8 mouse cellular contexts compared by ENCODE assay signal in genomic region chr1:170588353-170588752, GRCm38 (mm10). TPM values are rescaled to one million over a fixed set of nuclear protein-coding genes. Genes with fewer than 3 reads are reported as not detected.
A peak's percentile ranks its signal among the peaks of the same experiment; 100 is the strongest.
DNase-seq lines count a peak whose midpoint lies in the region; ATAC-seq lines count a peak whose summit lies in the region.

No protein-coding gene starts in this region.

- no peak overlapping the region for H3K27ac ChIP-seq in embryonic facial prominence, embryonic 15.5 days (replicated peaks)
- H3K27ac ChIP-seq in intestine, embryonic 15.5 days: no peak overlapping the region
- no peak overlapping the region for H3K27ac ChIP-seq in liver, embryonic 16.5 days (ENCODE audit: low read length)

- no peaks in the 10 kb centered on the region for H3K27me3 ChIP-seq in embryonic facial prominence, embryonic 15.5 days
- H3K27me3 ChIP-seq in intestine, embryonic 15.5 days (replicated peaks): no peaks in the 10 kb centered on the region
- peaks cover 22% of the 10 kb centered on the region for H3K27me3 ChIP-seq in liver, embryonic 16.5 days (ENCODE audit: control insufficient read depth, insufficient read depth, low read depth, low read length)

- H3K9ac ChIP-seq in embryonic facial prominence, embryonic 15.5 days: no peak overlapping the region
- no peak overlapping the region for H3K9ac ChIP-seq in intestine, embryonic 15.5 days
- H3K9ac ChIP-seq in liver, embryonic 16.5 days (ENCODE audit: low read depth, low read length): peak overlapping the region; percentile 19; the same call in 1 of the 2 replicates

- H3K4me3 ChIP-seq in embryonic facial prominence, embryonic 15.5 days (replicated peaks): peak overlapping the region; percentile 78
- H3K4me3 ChIP-seq in intestine, embryonic 15.5 days (replicated peaks): peak overlapping the region; percentile 90
- peak overlapping the region; percentile 86 for H3K4me3 ChIP-seq in liver, embryonic 16.5 days (ENCODE audit: low read depth, low read length)

- intact Hi-C loops in left cerebral cortex, postnatal 25 days (cut with DNase I): loop anchor here (2.0 to 10.0 kb wide), 4 partner anchors 81 to 374 kb away; partner anchors contain the start of gene Uhmk1

- DNase-seq in adrenal gland, adult 2 months: peak; percentile 41
- no peak for DNase-seq in adrenal gland, adult 8-10 months
- DNase-seq in urinary bladder, adult 18-20 months (ENCODE audit: low spot score in 2 of 2): no peak
- DNase-seq in right cerebral cortex, adult 18-20 months: no peak
- DNase-seq in left cerebral cortex, postnatal 25 days (ENCODE audit: low spot score in 2 of 2): no peak

- WGBS in embryonic facial prominence, embryonic 15.5 days: 41% methylated on average over 6 of the region's 6 CpGs
- 18% methylated on average over 6 of the region's 6 CpGs for WGBS in intestine, embryonic 15.5 days
- WGBS in liver, embryonic 16.5 days (ENCODE audit: insufficient replicate concordance): 47% methylated on average over 6 of the region's 6 CpGs

- ATAC-seq in embryonic facial prominence, embryonic 15.5 days (ENCODE audit: insufficient number of reproducible peaks, low FRiP score, low TSS enrichment, low read depth): no peak
- no peak for ATAC-seq in intestine, embryonic 15.5 days
- no peak for ATAC-seq in liver, embryonic 16.5 days (ENCODE audit: low read depth)

- peak overlapping the region; percentile 94 for H3K4me2 ChIP-seq in embryonic facial prominence, embryonic 15.5 days (replicated peaks)
- H3K4me2 ChIP-seq in intestine, embryonic 15.5 days (replicated peaks): peak overlapping the region; percentile 96
- peak overlapping the region; percentile 96 for H3K4me2 ChIP-seq in liver, embryonic 16.5 days (ENCODE audit: low read depth, low read length)

- H3K36me3 ChIP-seq in embryonic facial prominence, embryonic 15.5 days: no peaks in the 10 kb centered on the region
- H3K36me3 ChIP-seq in intestine, embryonic 15.5 days: no peaks in the 10 kb centered on the region
- H3K36me3 ChIP-seq in liver, embryonic 16.5 days (ENCODE audit: control insufficient read depth, insufficient read depth): peaks cover 3% of the 10 kb centered on the region; the same call in 1 of the 2 replicates

- H3K4me1 ChIP-seq in embryonic facial prominence, embryonic 15.5 days: peaks cover 9% of the 10 kb centered on the region
- peaks cover 8% of the 10 kb centered on the region for H3K4me1 ChIP-seq in intestine, embryonic 15.5 days (replicated peaks)
- peaks cover 8% of the 10 kb centered on the region for H3K4me1 ChIP-seq in liver, embryonic 16.5 days (ENCODE audit: control insufficient read depth, low read depth, low read length)

- H3K9me3 ChIP-seq in embryonic facial prominence, embryonic 15.5 days (replicated peaks): no peaks in the 10 kb centered on the region
- H3K9me3 ChIP-seq in intestine, embryonic 15.5 days: no peaks in the 10 kb centered on the region
- H3K9me3 ChIP-seq in liver, embryonic 16.5 days (replicated peaks; ENCODE audit: control insufficient read depth, low read length): no peaks in the 10 kb centered on the region

RNA-seq across cellular contexts. Expression of gene Nos1ap, which starts 1.3 kb away (rescaled TPM):
- total RNA-seq in adrenal gland, adult 2 months (2021): 10 to 100 TPM; 22.0 to 24.1 TPM
- 44.8 and 49.3 TPM in 2 replicates for polyA plus RNA-seq in adrenal gland, adult 2 months (2012; rRNA removed)
- 10 to 100 TPM; 19.9 to 46.9 (median 29.7) TPM for total RNA-seq in adrenal gland, adult 8-10 months (2022)
- polyA plus RNA-seq in embryonic facial prominence, embryonic 15.5 days (2015; fragmentation: Nextera tagmentation; extraction: Ambion mirVana): 10.8 and 13.1 TPM in 2 replicates
- 11.1 and 11.7 TPM in 2 replicates for polyA plus RNA-seq in intestine, embryonic 15.5 days (2015; fragmentation: Nextera tagmentation; extraction: Ambion mirVana)
- polyA plus RNA-seq in liver, embryonic 16.5 days (2015; fragmentation: Nextera tagmentation; extraction: Ambion mirVana): 5.2 and 6.3 TPM in 2 replicates
- 100 to 1,000 TPM; 170 to 172 TPM for total RNA-seq in left cerebral cortex, postnatal 25 days (2021)

RNA-seq across cellular contexts. Expression of gene Olfml2b, which starts 56.0 kb away (rescaled TPM):
- 1 to 10 TPM; 5.0 to 7.9 TPM for total RNA-seq in adrenal gland, adult 2 months (2021)
- 11.3 and 12.3 TPM in 2 replicates for polyA plus RNA-seq in adrenal gland, adult 2 months (2012; rRNA removed)
- 1 to 10 TPM; 3.3 to 5.9 (median 4.6) TPM for total RNA-seq in adrenal gland, adult 8-10 months (2022)
- 30.6 and 34.5 TPM in 2 replicates for polyA plus RNA-seq in embryonic facial prominence, embryonic 15.5 days (2015; fragmentation: Nextera tagmentation; extraction: Ambion mirVana)
- 19.8 and 20.4 TPM in 2 replicates for polyA plus RNA-seq in intestine, embryonic 15.5 days (2015; fragmentation: Nextera tagmentation; extraction: Ambion mirVana)
- 3.3 and 3.4 TPM in 2 replicates for polyA plus RNA-seq in liver, embryonic 16.5 days (2015; fragmentation: Nextera tagmentation; extraction: Ambion mirVana)
- total RNA-seq in left cerebral cortex, postnatal 25 days (2021): 1 to 10 TPM; 2.5 to 4.0 TPM
